Mouse (Mus musculus): ENCODE measurements around the gene Abcf3. TPM values are rescaled to one million over a fixed set of nuclear protein-coding genes. Genes with fewer than 3 reads are reported as not detected.
A peak's percentile ranks its signal among the peaks of the same experiment; 100 is the strongest.

Gene Abcf3
- total and polyA plus RNA-seq, 3 experiments = 46.5 to 79.6 TPM; not detected in 1

GRCm38 (mm10) chr16:20610501-20611356 is 62.4 kb downstream of the Abcf3 start (continued):
- no peak for TF ChIP-seq USF2 (IDR thresholded peaks at IDR 0.05; ENCODE audit: borderline replicate concordance in 1 of 2, insufficient read depth in 1 of 2, low read depth in 1 of 2, low read length in 2 of 2)
- peak; percentile 24; the same call in 1 of the 2 replicates for TF ChIP-seq BHLHE40 (IDR thresholded peaks at IDR 0.05; ENCODE audit: borderline replicate concordance, low read depth, low read length)
- no peak for TF ChIP-seq CHD1 (IDR thresholded peaks at IDR 0.05; ENCODE audit: low read depth, low read length)
- no peak for TF ChIP-seq GATA1 (IDR thresholded peaks at IDR 0.05; ENCODE audit: low read depth, low read length)

Other genes starting within 250 kb of the Abcf3 start
- gene Parl, start 246.2 kb upstream of the Abcf3 start, total RNA-seq (2012; rRNA removed) = 65.7 and 79.2 TPM in 2 replicates
- gene Parl, start 246.2 kb upstream of the Abcf3 start, polyA plus RNA-seq (2012; ENCODE audit: insufficient read depth in 1 of 2, insufficient read length in 2 of 2, low read depth in 1 of 2, low replicate concordance in 2 of 2, missing spikeins in 1 of 2) = 100 to 1,000 TPM; 126 to 241 TPM
- not detected in 2 replicates for gene Cyp2ab1, start 223.2 kb upstream of the Abcf3 start, total RNA-seq (2012; rRNA removed)
- not detected for gene Cyp2ab1, start 223.2 kb upstream of the Abcf3 start, polyA plus RNA-seq (2012; ENCODE audit: insufficient read depth in 1 of 2, insufficient read length in 2 of 2, low read depth in 1 of 2, low replicate concordance in 2 of 2, missing spikeins in 1 of 2)
- gene Abcc5, start 122.2 kb upstream of the Abcf3 start, total RNA-seq (2012; rRNA removed) = 16.4 and 17.6 TPM in 2 replicates
- 10 to 100 TPM in 1 of 2 experiments, not detected in 1; 31.7 TPM for gene Abcc5, start 122.2 kb upstream of the Abcf3 start, polyA plus RNA-seq (2012; ENCODE audit: insufficient read depth in 1 of 2, insufficient read length in 2 of 2, low read depth in 1 of 2, low replicate concordance in 2 of 2, missing spikeins in 1 of 2)
- gene Eif2b5, start 49.8 kb upstream of the Abcf3 start, total RNA-seq (2012; rRNA removed) = 131 and 137 TPM in 2 replicates
- 100 to 1,000 TPM in 1 of 2 experiments, 10 to 100 TPM in 1; 91.1 to 115 TPM for gene Eif2b5, start 49.8 kb upstream of the Abcf3 start, polyA plus RNA-seq (2012; ENCODE audit: insufficient read depth in 1 of 2, insufficient read length in 2 of 2, low read depth in 1 of 2, low replicate concordance in 2 of 2, missing spikeins in 1 of 2)
- 4.0 and 4.1 TPM in 2 replicates for gene Dvl3, start 31.6 kb upstream of the Abcf3 start, total RNA-seq (2012; rRNA removed)
- gene Dvl3, start 31.6 kb upstream of the Abcf3 start, polyA plus RNA-seq (2012; ENCODE audit: insufficient read depth in 1 of 2, insufficient read length in 2 of 2, low read depth in 1 of 2, low replicate concordance in 2 of 2, missing spikeins in 1 of 2) = 10 to 100 TPM in 1 of 2 experiments, not detected in 1; 20.5 TPM
- gene Ap2m1, start 13.1 kb upstream of the Abcf3 start, total RNA-seq (2012; rRNA removed) = 185 and 199 TPM in 2 replicates
- gene Ap2m1, start 13.1 kb upstream of the Abcf3 start, polyA plus RNA-seq (2012; ENCODE audit: insufficient read depth in 1 of 2, insufficient read length in 2 of 2, low read depth in 1 of 2, low replicate concordance in 2 of 2, missing spikeins in 1 of 2) = 1,000 to 10,000 TPM in 1 of 2 experiments, 100 to 1,000 TPM in 1; 312 to 1,810 TPM
- 0.07 and 0.15 TPM in 2 replicates for gene Vwa5b2, start 40.9 kb downstream of the Abcf3 start, total RNA-seq (2012; rRNA removed)
- under 1 TPM in 1 of 2 experiments, not detected in 1; 0.33 TPM for gene Vwa5b2, start 40.9 kb downstream of the Abcf3 start, polyA plus RNA-seq (2012; ENCODE audit: insufficient read depth in 1 of 2, insufficient read length in 2 of 2, low read depth in 1 of 2, low replicate concordance in 2 of 2, missing spikeins in 1 of 2)
- 38.6 and 52.2 TPM in 2 replicates for gene Eef1akmt4, start 63.0 kb downstream of the Abcf3 start, total RNA-seq (2012; rRNA removed)
- 10 to 100 TPM in 1 of 2 experiments, not detected in 1; 37.1 TPM for gene Eef1akmt4, start 63.0 kb downstream of the Abcf3 start, polyA plus RNA-seq (2012; ENCODE audit: insufficient read depth in 1 of 2, insufficient read length in 2 of 2, low read depth in 1 of 2, low replicate concordance in 2 of 2, missing spikeins in 1 of 2)
- gene Gm49333, start 63.0 kb downstream of the Abcf3 start, total RNA-seq (2012; rRNA removed) = not detected in 2 replicates
- gene Gm49333, start 63.0 kb downstream of the Abcf3 start, polyA plus RNA-seq (2012; ENCODE audit: insufficient read depth in 1 of 2, insufficient read length in 2 of 2, low read depth in 1 of 2, low replicate concordance in 2 of 2, missing spikeins in 1 of 2) = not detected
- 22.2 and 25.6 TPM in 2 replicates for gene Alg3, start 63.2 kb downstream of the Abcf3 start, total RNA-seq (2012; rRNA removed)
- gene Alg3, start 63.2 kb downstream of the Abcf3 start, polyA plus RNA-seq (2012; ENCODE audit: insufficient read depth in 1 of 2, insufficient read length in 2 of 2, low read depth in 1 of 2, low replicate concordance in 2 of 2, missing spikeins in 1 of 2) = 100 to 1,000 TPM in 1 of 2 experiments, 10 to 100 TPM in 1; 67.6 to 218 TPM
- 0.23 and 0.65 TPM in 2 replicates for gene Camk2n2, start 72.7 kb downstream of the Abcf3 start, total RNA-seq (2012; rRNA removed)
- 1 to 10 TPM in 1 of 2 experiments, not detected in 1; 4.3 TPM for gene Camk2n2, start 72.7 kb downstream of the Abcf3 start, polyA plus RNA-seq (2012; ENCODE audit: insufficient read depth in 1 of 2, insufficient read length in 2 of 2, low read depth in 1 of 2, low replicate concordance in 2 of 2, missing spikeins in 1 of 2)
- 4.9 and 5.0 TPM in 2 replicates for gene Ece2, start 81.3 kb downstream of the Abcf3 start, total RNA-seq (2012; rRNA removed)
- 1 to 10 TPM in 1 of 2 experiments, not detected in 1; 7.4 TPM for gene Ece2, start 81.3 kb downstream of the Abcf3 start, polyA plus RNA-seq (2012; ENCODE audit: insufficient read depth in 1 of 2, insufficient read length in 2 of 2, low read depth in 1 of 2, low replicate concordance in 2 of 2, missing spikeins in 1 of 2)
- 262 and 323 TPM in 2 replicates for gene Psmd2, start 103.1 kb downstream of the Abcf3 start, total RNA-seq (2012; rRNA removed)
- gene Psmd2, start 103.1 kb downstream of the Abcf3 start, polyA plus RNA-seq (2012; ENCODE audit: insufficient read depth in 1 of 2, insufficient read length in 2 of 2, low read depth in 1 of 2, low replicate concordance in 2 of 2, missing spikeins in 1 of 2) = 100 to 1,000 TPM in 1 of 2 experiments, 10 to 100 TPM in 1; 81.9 to 432 TPM
- 409 and 425 TPM in 2 replicates for gene Eif4g1, start 119.7 kb downstream of the Abcf3 start, total RNA-seq (2012; rRNA removed)
- gene Eif4g1, start 119.7 kb downstream of the Abcf3 start, polyA plus RNA-seq (2012; ENCODE audit: insufficient read depth in 1 of 2, insufficient read length in 2 of 2, low read depth in 1 of 2, low replicate concordance in 2 of 2, missing spikeins in 1 of 2) = 100 to 1,000 TPM; 327 to 436 TPM
- not detected in 2 replicates for gene Fam131a, start 144.7 kb downstream of the Abcf3 start, total RNA-seq (2012; rRNA removed)
- gene Fam131a, start 144.7 kb downstream of the Abcf3 start, polyA plus RNA-seq (2012; ENCODE audit: insufficient read depth in 1 of 2, insufficient read length in 2 of 2, low read depth in 1 of 2, low replicate concordance in 2 of 2, missing spikeins in 1 of 2) = not detected
- 174 and 180 TPM in 2 replicates for gene Polr2h, start 169.1 kb downstream of the Abcf3 start, total RNA-seq (2012; rRNA removed)
- 10 to 100 TPM in 1 of 2 experiments, not detected in 1; 95.4 TPM for gene Polr2h, start 169.1 kb downstream of the Abcf3 start, polyA plus RNA-seq (2012; ENCODE audit: insufficient read depth in 1 of 2, insufficient read length in 2 of 2, low read depth in 1 of 2, low replicate concordance in 2 of 2, missing spikeins in 1 of 2)
- gene Clcn2, start 169.2 kb downstream of the Abcf3 start, total RNA-seq (2012; rRNA removed) = 3.6 and 5.4 TPM in 2 replicates
- gene Clcn2, start 169.2 kb downstream of the Abcf3 start, polyA plus RNA-seq (2012; ENCODE audit: insufficient read depth in 1 of 2, insufficient read length in 2 of 2, low read depth in 1 of 2, low replicate concordance in 2 of 2, missing spikeins in 1 of 2) = 1 to 10 TPM in 1 of 2 experiments, not detected in 1; 9.4 TPM
- gene Chrd, start 184.6 kb downstream of the Abcf3 start, total RNA-seq (2012; rRNA removed) = not detected in 2 replicates
- not detected for gene Chrd, start 184.6 kb downstream of the Abcf3 start, polyA plus RNA-seq (2012; ENCODE audit: insufficient read depth in 1 of 2, insufficient read length in 2 of 2, low read depth in 1 of 2, low replicate concordance in 2 of 2, missing spikeins in 1 of 2)
- gene Thpo, start 185.9 kb downstream of the Abcf3 start, total RNA-seq (2012; rRNA removed) = not detected in 2 replicates
- gene Thpo, start 185.9 kb downstream of the Abcf3 start, polyA plus RNA-seq (2012; ENCODE audit: insufficient read depth in 1 of 2, insufficient read length in 2 of 2, low read depth in 1 of 2, low replicate concordance in 2 of 2, missing spikeins in 1 of 2) = not detected

All from MEL (cell line).